Mouse (Mus musculus) B cell, adult 67 days (primary cell): ENCODE data around the gene Cdip1. TPM values are rescaled to one million over a fixed set of nuclear protein-coding genes. Genes with fewer than 3 reads are reported as not detected.

Experiments
- total RNA-seq, 2 experiments: library from RNA; stranded (reverse); gene quantifications; 4 replicates each; pipeline ENCODE4 v1.2.4; 2023

Cdip1 gene
- 10 to 100 TPM; 57.1 to 65.3 TPM for total RNA-seq

GRCm38 (mm10) chr16:4789810-4790559 is at the start of gene Cdip1:
TSS of gene Cdip1 (minus strand) at chr16:4790292.

GRCm38 (mm10) chr16:4835191-4835590 is 45.1 kb upstream of the Cdip1 start, which contains the start of gene 4930562C15Rik:
TSS of gene 4930562C15Rik (plus strand) at chr16:4835416.

GRCm38 (mm10) chr16:4725780-4726527 is 64.1 kb downstream of the Cdip1 start, which contains the start of gene Hmox2:
TSS of gene Hmox2 (plus strand) at chr16:4726361.

GRCm38 (mm10) chr16:4718753-4719518 is 71.2 kb downstream of the Cdip1 start, which contains the start of gene Nmral1:
TSS of gene Nmral1 (minus strand) at chr16:4719356.

Other genes with a start within 250 kb of the Cdip1 start
- 1 to 10 TPM; 1.5 to 1.8 TPM for gene Srl, start 248.5 kb downstream of the Cdip1 start, total RNA-seq
- 10 to 100 TPM; 10.2 to 15.1 TPM for gene Tfap4, start 230.4 kb downstream of the Cdip1 start, total RNA-seq
- not detected for gene Glis2, start 195.6 kb downstream of the Cdip1 start, total RNA-seq
- gene Pam16, start 165.3 kb downstream of the Cdip1 start, total RNA-seq, result 10 to 100 TPM; 31.4 to 60.2 TPM
- under 1 TPM; 0.32 to 0.33 TPM for gene Vasn, start 150.4 kb downstream of the Cdip1 start, total RNA-seq
- 10 to 100 TPM; 36.5 to 39.7 TPM for gene Dnaja3, start 150.3 kb downstream of the Cdip1 start, total RNA-seq
- gene Coro7, start 110.5 kb downstream of the Cdip1 start, total RNA-seq, result 100 to 1,000 TPM; 236 to 237 TPM
- gene Nmral1, start 70.9 kb downstream of the Cdip1 start, total RNA-seq, result 10 to 100 TPM in 1 of 2 experiments, 1 to 10 TPM in 1; 9.2 to 14.8 TPM
- gene Hmox2, start 63.9 kb downstream of the Cdip1 start, total RNA-seq, result 10 to 100 TPM; 54.1 to 58.2 TPM
- not detected for gene 4930562C15Rik, start 45.1 kb upstream of the Cdip1 start, total RNA-seq
- gene Ubald1, start 90.0 kb upstream of the Cdip1 start, total RNA-seq, result 100 to 1,000 TPM; 161 to 185 TPM
- gene Mgrn1, start 96.0 kb upstream of the Cdip1 start, total RNA-seq, result 100 to 1,000 TPM; 161 to 170 TPM
- 10 to 100 TPM; 48.0 to 66.5 TPM for gene Nudt16l1, start 148.5 kb upstream of the Cdip1 start, total RNA-seq
- gene Anks3, start 173.9 kb upstream of the Cdip1 start, total RNA-seq, result 10 to 100 TPM; 97.4 to 99.5 TPM
- gene Sept12, start 207.6 kb upstream of the Cdip1 start, total RNA-seq, result not detected
- gene Smim22, start 217.0 kb upstream of the Cdip1 start, total RNA-seq, result not detected
- gene Rogdi, start 223.3 kb upstream of the Cdip1 start, total RNA-seq, result 100 to 1,000 TPM; 112 to 123 TPM